Mouse (Mus musculus): ENCODE results near the gene Tdp1. TPM values are rescaled to one million over a fixed set of nuclear protein-coding genes. Genes with fewer than 3 reads are reported as not detected.

The Tdp1 gene
- total and polyA plus RNA-seq, 3 experiments = 7.3 to 9.6 (median 7.9) TPM

DNA sequence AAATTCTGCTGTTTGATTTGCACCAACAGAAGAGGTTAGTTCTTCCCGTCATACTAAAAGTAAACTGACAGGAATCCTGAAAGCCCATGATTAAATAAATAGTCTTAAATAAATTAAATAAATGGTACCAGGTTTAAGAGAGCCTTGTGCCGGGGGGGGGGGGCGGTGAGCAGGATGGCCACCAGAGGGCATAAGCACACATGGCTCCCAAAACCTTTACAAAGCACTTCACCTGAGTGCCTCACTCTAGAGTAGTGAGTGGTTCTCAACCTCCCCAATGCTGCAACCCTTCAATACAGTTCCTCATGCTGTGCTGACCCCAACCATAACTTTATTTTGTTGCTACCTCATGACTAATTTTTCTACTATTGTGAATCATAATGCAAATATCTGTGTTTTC is 15.7 kb downstream of the Tdp1 start:
- peaks cover 4% of the 10 kb centered on the region for H3K4me1 ChIP-seq (ENCODE audit: control insufficient read depth, insufficient read depth, low read length)
- H3K27ac ChIP-seq = no peak overlapping the region
- H3K79me2 ChIP-seq (replicated peaks; ENCODE audit: control insufficient read depth, insufficient read depth, low read length) = no peaks in the 10 kb centered on the region
- no peak overlapping the region for H3K9ac ChIP-seq (ENCODE audit: low read depth, low read length)
- intact Hi-C loops (cut with DNase I) = loop anchor here (5.0 kb wide), 1 partner anchor 62 kb away; the partner anchor contains the start of gene Kcnk13
- H3K27me3 ChIP-seq (ENCODE audit: control insufficient read depth, insufficient read depth, low read length) = no peaks in the 10 kb centered on the region
- no peak for DNase-seq
- H3K4me3 ChIP-seq = no peak overlapping the region
- H3K36me3 ChIP-seq (ENCODE audit: control insufficient read depth, insufficient read depth, low read length) = 0 out of 2 replicates have a peak, but pooled peaks cover 2% of the 10 kb centered on the region
- no peak for TF ChIP-seq EP300 (IDR thresholded peaks at IDR 0.05; ENCODE audit: insufficient read depth, low read depth, low read length)
- no peak for TF ChIP-seq POLR2A (IDR thresholded peaks at IDR 0.05; ENCODE audit: insufficient read depth, low read depth, low read length)
- TF ChIP-seq CTCF (IDR thresholded peaks at IDR 0.05) = peak; percentile 57
- WGBS = 87% methylated on average over 1 of the region's 3 CpGs

DNA sequence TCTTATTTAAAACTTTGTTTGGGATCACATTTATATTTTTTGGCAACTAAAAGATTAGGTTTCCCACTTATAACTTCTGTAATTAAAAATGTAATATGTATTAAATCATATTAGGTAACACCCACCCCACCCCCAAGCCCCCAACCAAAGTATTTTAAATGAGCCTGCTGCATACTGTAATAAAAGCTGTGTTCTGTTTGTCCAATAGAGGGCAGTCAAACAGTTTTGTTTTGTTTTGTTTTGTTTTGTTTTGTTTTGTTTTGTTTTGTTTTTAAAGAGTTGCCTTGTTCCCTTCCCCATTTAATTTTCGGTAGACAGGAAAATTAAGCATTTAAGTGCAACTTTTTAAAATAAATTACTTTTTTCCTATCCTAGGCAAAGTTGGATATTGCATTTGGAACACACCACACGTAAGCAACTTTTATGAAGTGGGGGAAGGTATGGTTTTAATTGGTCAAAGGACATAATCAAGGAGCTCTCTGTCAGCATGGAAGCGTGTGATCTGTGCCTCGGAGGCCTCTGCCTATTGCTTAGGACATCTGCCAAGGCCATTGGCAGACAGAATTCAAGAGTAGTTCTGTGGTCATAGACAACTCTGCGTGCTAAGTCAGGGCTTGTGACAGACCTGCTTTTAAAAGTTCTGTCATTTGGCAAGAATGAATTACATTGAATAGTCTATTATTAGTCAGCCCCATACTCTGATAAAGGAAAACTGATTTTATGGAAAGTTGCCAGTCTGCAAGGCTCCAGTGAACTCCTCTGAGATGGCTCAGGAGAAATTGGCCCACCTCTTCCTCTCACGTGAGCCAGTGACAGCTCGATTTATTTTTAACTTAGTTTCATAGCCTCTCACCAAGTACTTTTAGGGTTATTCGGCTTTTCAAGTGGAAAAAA is 17.9 kb downstream of the Tdp1 start:
- WGBS = 14% methylated on average over 8 of the region's 8 CpGs
- no peak overlapping the region for H3K9ac ChIP-seq (ENCODE audit: low read depth, low read length)
- H3K79me2 ChIP-seq (replicated peaks; ENCODE audit: control insufficient read depth, insufficient read depth, low read length) = no peaks in the 10 kb centered on the region
- no peak overlapping the region for H3K4me3 ChIP-seq
- TF ChIP-seq POLR2A (IDR thresholded peaks at IDR 0.05; ENCODE audit: insufficient read depth, low read depth, low read length) (no peak), CTCF (IDR thresholded peaks at IDR 0.05) (peak; percentile 59), EP300 (IDR thresholded peaks at IDR 0.05; ENCODE audit: insufficient read depth, low read depth, low read length) (0 out of 2 replicates have a peak, but pooled peaks have one; percentile 28)
- intact Hi-C loops (cut with DNase I) = loop anchor here (2.0 to 5.0 kb wide), 2 partner anchors 60 to 205 kb away; partner anchors contain the start of gene Kcnk13
- no peaks in the 10 kb centered on the region for H3K27me3 ChIP-seq (ENCODE audit: control insufficient read depth, insufficient read depth, low read length)
- H3K36me3 ChIP-seq (ENCODE audit: control insufficient read depth, insufficient read depth, low read length) = 0 out of 2 replicates have a peak, but pooled peaks cover 2% of the 10 kb centered on the region
- peak in 1 of 2 experiments; percentile 53 for DNase-seq
- peaks cover 4% of the 10 kb centered on the region for H3K4me1 ChIP-seq (ENCODE audit: control insufficient read depth, insufficient read depth, low read length)
- H3K27ac ChIP-seq = peak overlapping the region; percentile 89

- Histone ChIP-seq H3K79me2 (replicated peaks; ENCODE audit: control insufficient read depth, insufficient read depth, low read length) (no peaks in the 10 kb centered on the region), H3K27ac (peak overlapping the region; percentile 89), H3K27me3 (ENCODE audit: control insufficient read depth, insufficient read depth, low read length) (no peaks in the 10 kb centered on the region), H3K9ac (ENCODE audit: low read depth, low read length) (no peak overlapping the region), H3K36me3 (ENCODE audit: control insufficient read depth, insufficient read depth, low read length) (0 out of 2 replicates have a peak, but pooled peaks cover 2% of the 10 kb centered on the region), H3K4me3 (no peak overlapping the region), H3K4me1 (ENCODE audit: control insufficient read depth, insufficient read depth, low read length) (peaks cover 4% of the 10 kb centered on the region)
- DNase-seq = peak; percentile 21 to 37
- WGBS = 7% methylated on average over 4 of the region's 4 CpGs
- intact Hi-C loops (cut with DNase I) = loop anchor here (2.0 to 5.0 kb wide), 2 partner anchors 59 to 204 kb away; partner anchors contain the start of gene Kcnk13
- TF ChIP-seq POLR2A (IDR thresholded peaks at IDR 0.05; ENCODE audit: insufficient read depth, low read depth, low read length) = no peak
Measured at GRCm38 (mm10) chr12:99902867-99903370, 18.6 kb downstream of the Tdp1 start.

DNA sequence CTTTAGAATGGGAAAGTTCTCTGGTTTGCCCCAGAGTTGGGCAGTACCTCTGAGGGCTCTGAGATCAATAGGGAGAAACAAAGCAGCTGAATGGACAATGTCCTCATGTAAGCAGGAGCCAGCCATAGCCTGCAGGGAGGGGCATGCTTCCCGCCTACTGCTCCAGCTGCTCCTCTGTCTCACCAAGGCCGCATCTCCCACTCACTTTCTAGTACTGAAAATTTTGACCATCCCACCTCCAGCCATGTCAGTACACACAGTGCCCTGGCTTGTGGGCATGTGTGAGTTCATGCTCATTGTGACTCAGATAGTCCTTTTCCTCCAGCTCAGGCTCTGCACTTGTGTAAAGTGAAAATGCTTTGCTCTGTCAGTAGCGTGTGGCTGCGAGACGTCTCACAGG is 20.2 kb downstream of the Tdp1 start:
- no peak overlapping the region for H3K4me3 ChIP-seq
- no peaks in the 10 kb centered on the region for H3K27me3 ChIP-seq (ENCODE audit: control insufficient read depth, insufficient read depth, low read length)
- intact Hi-C loops (cut with DNase I) = loop anchor here (5.0 kb wide), 1 partner anchor 58 kb away; the partner anchor contains the start of gene Kcnk13
- H3K4me1 ChIP-seq (ENCODE audit: control insufficient read depth, insufficient read depth, low read length) = peaks cover 4% of the 10 kb centered on the region
- 0 out of 2 replicates have a peak, but pooled peaks cover 2% of the 10 kb centered on the region for H3K36me3 ChIP-seq (ENCODE audit: control insufficient read depth, insufficient read depth, low read length)
- H3K79me2 ChIP-seq (replicated peaks; ENCODE audit: control insufficient read depth, insufficient read depth, low read length) = no peaks in the 10 kb centered on the region
- no peak overlapping the region for H3K27ac ChIP-seq
- H3K9ac ChIP-seq (ENCODE audit: low read depth, low read length) = no peak overlapping the region
- DNase-seq = no peak
- TF ChIP-seq CTCF (IDR thresholded peaks at IDR 0.05) = no peak
- TF ChIP-seq POLR2A (IDR thresholded peaks at IDR 0.05; ENCODE audit: insufficient read depth, low read depth, low read length) = no peak
- TF ChIP-seq EP300 (IDR thresholded peaks at IDR 0.05; ENCODE audit: insufficient read depth, low read depth, low read length) = no peak
- WGBS = 85% methylated on average over 5 of the region's 5 CpGs

DNA sequence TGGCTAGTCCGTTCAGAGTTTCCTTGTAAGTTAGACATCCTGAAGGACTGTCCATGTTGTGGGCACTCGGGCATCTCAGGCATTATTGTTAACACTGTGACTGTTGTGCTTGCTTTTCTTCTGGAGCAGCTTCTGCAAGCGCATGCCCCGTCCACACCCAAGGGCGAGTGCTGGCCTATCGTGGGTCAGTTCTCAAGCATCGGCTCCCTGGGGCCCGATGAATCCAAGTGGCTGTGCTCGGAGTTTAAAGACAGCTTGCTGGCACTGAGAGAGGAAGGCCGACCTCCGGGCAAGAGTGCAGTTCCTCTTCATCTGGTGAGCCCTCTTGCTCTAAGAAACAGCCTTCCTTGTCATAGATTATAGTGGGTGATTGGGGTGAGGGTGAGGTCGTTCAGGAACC is 27.1 kb downstream of the Tdp1 start:
- no peak overlapping the region for H3K9ac ChIP-seq (ENCODE audit: low read depth, low read length)
- DNase-seq = peak in 1 of 2 experiments; percentile 10
- no peaks in the 10 kb centered on the region for H3K79me2 ChIP-seq (replicated peaks; ENCODE audit: control insufficient read depth, insufficient read depth, low read length)
- 87% methylated on average over 12 of the region's 12 CpGs for WGBS
- H3K4me1 ChIP-seq (ENCODE audit: control insufficient read depth, insufficient read depth, low read length) = no peaks in the 10 kb centered on the region
- no peak overlapping the region for H3K4me3 ChIP-seq
- TF ChIP-seq CTCF (IDR thresholded peaks at IDR 0.05) (no peak), POLR2A (IDR thresholded peaks at IDR 0.05; ENCODE audit: insufficient read depth, low read depth, low read length) (no peak), EP300 (IDR thresholded peaks at IDR 0.05; ENCODE audit: insufficient read depth, low read depth, low read length) (no peak)
- H3K36me3 ChIP-seq (ENCODE audit: control insufficient read depth, insufficient read depth, low read length) = no peaks in the 10 kb centered on the region
- H3K27me3 ChIP-seq (ENCODE audit: control insufficient read depth, insufficient read depth, low read length) = no peaks in the 10 kb centered on the region
- no peak overlapping the region for H3K27ac ChIP-seq
- intact Hi-C loops (cut with DNase I) = no loop called here
